Mouse (Mus musculus) ovary, postnatal 14 days (tissue): Measurements from ENCODE around the gene Rictor.
"Not testable (repeated sequence)": the region's sequence is repeated elsewhere in the genome, so short reads cannot be mapped to it uniquely, and the experiment has no call there.

Experiments
- DNase-seq: peaks from one replicate; pipeline ENCODE4 v3.0.0; 2022; ENCODE audit warnings: low spot score

Rictor gene

DNA sequence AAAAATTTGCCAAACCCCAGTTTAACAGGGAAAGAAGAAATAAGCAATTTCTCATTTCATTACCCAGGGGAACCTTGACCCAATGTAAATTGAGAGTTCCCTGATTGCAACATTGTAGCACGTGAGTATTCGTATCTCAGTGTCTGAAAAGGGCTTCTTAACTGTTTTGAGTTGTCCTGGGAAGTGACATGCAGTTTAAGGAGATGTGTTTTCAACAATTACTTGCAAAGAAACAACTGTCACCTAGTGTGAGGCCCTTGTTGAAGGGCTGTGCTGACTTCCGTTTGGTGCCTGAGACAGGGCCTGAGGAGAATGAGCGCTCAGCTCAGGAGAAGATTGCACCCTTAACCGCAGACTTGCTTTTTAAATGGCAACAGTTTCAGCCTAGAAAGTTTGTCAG is 24.9 kb downstream of the Rictor start:
- DNase-seq: no peak

DNA sequence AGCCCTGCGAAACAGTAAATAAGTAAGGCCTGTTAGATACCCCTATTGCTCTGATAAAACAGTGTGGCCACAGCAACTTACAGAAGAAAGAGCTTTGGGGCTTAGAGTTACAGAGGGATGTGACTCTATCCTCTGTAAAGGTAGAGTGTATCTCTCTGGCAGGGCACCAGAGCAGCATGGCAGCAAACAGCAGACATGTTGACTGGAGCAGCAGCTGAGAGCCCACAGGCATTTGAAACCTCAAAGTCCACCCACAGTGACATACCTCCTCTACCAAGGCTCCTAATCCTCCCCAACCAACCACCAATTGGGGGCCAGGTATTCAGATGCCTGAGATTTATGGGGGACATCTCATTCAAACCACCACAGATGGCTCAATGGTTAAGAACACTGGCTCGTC is 31.0 kb downstream of the Rictor start:
- DNase-seq: no peak

DNA sequence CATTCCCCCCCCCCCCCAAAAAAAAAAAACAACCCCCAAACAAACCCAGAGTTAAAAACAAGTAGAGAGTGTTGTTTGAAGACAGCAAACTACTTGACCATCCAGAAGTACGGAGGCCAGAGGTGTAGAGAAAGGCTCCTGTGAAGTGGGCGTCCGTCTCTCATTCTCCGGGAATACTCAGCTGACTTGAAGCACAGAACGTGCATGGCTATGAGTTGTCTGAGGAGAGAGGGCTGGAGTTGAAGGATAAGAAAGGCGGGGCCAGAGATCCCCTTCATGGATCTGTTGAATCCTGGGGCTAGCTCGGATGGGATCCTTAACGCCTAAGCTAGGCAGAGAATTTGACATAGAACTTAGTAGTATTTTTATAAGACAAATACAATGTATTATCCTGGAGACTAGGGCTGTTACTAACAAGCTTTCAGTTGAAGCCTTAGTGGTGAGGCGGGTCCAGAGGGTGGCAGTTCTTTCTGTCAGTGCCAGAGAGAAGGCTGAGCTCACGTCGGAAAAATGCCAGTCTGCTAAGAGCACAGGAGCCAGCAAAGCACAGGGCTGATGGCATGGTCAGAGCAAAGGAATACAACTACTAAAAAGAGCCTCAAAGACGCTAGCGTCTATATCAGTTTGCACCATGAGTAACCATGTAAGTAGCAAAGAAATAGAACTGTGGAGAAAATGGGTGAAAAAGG is 34.3 kb downstream of the Rictor start:
- no peak for DNase-seq

DNA sequence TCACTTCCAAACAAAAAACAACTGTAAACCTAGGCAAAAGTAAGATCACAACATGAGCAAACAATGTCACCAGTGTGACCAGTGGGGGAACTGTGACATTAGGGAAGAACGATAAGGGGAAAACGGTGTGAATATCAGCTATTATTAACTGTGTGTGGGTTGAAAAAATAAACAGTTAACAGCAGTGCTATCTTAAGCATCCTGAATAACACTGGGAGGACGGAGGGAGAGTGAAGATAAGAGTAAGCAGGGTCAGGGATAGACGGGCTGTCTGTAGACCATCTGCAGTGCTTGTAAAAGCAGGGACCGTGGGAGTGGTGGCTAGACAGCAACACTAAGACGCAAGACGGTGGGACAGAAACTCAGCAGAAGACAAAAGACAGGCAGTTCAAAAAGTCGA is 35.5 kb downstream of the Rictor start:
- no peak for DNase-seq

DNA sequence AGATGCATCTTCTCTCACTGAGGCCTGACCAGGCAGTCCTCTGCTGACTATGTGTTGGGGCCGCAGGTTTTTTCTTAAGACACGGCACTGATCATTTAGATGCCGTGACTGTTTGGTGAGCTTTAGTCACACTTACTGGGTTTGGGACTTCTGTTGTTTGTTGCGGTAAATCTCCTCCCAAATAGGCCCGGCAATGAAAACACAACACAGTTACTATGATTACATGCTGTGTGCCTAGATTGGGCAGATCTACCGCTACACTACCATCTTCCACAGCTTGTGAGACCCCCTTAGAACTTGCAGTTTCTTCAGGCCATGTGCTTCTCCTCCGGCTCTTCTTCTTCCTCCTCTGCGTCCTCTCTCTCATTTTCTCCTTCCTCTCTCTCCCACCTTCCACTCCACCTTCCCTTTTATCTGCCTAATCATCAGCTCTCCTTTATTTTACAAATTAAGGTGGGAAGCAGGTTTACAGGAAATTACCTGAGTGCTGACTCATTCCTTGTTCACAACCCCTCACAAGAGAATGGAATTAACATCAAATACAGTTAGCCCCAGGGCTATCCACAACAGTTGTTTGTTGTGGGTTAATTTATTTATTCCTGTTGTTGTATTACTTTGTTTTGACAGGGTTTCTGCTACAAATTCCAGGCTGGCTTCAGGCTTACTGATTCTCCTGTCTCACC is 38.3 kb downstream of the Rictor start:
- DNase-seq: not testable (repeated sequence)

DNA sequence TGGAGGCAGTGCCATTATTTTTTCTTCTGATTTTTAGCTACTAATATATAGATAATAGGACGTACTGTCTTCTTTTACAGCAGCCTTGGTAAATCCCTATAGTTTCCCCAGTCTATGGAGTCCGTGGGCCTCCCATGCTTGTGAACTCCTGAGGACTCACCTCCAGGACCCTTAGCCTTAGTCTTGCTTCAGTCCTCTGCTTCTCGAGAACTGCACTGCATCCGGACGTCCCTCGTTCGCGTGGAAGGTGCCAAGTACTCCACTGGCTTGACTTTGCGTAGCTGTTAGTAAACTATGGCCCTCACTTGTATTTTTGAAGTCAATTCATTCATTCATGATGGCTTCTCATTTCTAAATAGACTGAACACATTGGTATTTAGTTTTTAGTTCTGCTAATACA is 38.8 kb downstream of the Rictor start:
- DNase-seq: no peak

DNA sequence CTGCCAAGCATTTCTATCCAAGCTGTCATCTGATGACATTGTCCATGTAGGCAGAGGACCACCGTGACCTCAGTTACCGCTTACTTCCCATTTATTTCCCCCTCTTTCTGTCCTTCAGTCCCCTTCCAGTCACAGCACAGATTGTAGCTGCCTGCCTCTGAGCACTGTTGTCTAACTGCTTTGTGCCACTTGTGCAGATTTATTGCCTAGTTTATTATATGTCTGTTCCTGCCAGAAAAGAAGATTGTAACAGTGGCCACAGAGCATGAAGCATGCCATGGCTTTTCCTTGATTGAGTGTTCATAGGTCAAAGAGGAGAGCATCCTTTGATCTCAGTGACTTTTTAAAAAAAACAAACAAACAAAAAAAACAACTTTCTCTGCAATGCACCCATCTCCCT is 46.2 kb downstream of the Rictor start:
- DNase-seq: no peak

DNA sequence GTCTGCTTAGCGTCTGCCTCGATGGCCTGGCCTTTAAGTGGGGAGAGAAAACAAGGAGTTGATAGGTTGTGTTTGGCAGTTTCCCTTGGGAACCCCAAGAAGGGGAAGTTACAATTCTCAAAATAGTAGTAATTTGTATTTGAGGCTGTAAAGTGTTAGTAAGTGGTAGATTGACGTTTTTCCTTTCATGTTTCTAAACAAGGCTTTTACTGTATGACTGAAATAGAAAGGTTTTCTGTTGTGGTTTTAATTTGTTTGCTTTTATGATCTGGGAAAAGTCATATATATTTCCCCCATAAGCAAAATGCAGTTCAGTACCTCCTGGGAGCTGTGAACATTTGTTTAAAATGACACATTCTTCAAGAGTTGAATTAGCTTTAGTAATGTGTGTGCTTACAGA is 64.1 kb downstream of the Rictor start:
- DNase-seq: no peak

DNA sequence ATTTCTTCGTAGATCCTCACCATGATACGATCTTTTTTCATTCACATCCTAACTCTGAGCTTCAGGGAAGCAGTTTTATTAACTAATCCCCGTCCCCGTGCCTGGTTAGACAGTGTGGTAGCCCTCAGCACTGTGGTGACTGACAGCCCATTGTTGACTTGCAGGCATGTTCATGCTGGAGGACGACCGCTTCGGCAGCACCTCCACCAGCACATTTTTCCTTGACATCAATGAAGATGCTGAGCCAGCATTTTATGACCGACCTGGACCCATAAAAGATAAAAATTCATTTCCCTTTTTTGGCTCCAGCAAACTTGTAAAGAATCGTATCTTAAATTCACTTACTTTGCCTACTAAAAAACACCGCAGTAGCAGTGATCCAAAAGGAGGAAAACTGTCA is 78.0 kb downstream of the Rictor start:
- DNase-seq: no peak

DNA sequence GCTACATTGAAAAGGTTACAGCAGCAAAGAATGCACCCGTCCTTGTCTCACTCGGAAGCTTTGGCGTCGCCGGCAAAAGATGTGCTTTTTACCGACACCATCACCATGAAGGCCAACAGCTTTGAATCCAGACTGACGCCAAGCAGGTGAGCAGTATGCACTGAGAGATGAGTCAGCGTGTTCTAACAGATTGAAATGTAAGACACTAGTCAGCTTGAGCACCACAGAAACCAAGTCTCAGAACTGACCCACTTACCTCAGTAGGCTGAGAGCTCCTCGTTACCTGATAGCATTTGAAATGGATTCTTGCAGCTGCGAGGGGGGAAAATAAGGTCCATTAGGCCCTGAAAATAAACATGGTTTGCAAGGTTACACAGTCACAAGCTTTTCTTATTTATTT is 79.1 kb downstream of the Rictor start:
- DNase-seq: no peak

DNA sequence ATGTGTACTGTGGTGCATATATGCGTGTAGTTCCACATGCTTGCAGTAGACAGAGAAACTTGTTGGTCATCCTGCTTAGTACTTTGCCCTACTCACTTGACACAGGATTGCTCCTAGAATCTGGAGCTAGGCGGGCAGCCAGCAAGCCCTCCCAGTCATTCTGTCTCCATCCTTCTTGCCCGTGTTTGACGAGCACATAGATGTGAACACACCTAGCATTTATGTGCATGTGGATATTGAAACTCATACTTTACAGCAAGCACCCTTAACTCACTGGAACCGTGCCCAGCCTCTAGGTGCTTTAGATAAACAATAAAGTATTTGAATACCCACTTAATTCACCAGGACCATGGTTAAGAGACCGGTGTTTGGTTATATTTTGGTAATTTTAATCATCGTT is 81.8 kb downstream of the Rictor start:
- DNase-seq: no peak

DNA sequence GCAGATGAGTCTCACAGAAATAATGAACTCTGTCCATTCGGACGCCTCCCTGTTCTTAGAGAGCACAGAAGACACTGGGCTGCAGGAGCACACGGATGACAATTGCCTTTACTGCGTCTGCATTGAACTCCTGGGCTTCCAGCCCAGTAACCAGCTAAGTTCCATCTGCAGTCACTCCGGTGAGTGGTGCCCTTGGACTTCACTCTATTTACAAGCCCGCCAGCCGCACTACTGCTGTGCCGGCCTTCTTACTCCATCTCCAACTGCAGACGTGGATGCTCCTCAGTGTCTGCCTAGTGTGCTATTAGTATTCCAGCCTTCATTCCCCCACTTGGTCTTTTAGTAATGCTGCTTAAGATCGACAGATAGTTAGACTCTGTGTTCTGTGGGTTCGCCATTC is 83.5 kb downstream of the Rictor start:
- no peak for DNase-seq

DNA sequence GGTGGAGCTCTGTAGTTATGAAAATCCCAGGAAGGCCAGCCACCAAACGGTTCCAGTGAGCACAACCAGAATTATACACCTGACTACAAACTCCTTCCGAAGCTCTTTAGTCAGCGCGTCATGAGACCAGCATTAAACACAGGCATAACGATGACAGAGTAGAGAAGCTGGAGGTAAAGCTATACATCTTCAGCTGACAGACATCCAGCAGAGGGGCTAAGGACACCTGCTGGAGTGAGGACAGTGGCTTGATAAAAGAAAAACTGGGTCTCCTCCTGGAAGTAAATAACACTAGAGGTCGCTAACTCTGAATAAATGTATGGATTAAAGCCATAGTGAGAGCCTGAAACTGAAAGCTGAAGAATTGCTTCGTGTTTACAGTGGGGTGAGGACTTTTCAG is 84.7 kb downstream of the Rictor start:
- DNase-seq: no peak

DNA sequence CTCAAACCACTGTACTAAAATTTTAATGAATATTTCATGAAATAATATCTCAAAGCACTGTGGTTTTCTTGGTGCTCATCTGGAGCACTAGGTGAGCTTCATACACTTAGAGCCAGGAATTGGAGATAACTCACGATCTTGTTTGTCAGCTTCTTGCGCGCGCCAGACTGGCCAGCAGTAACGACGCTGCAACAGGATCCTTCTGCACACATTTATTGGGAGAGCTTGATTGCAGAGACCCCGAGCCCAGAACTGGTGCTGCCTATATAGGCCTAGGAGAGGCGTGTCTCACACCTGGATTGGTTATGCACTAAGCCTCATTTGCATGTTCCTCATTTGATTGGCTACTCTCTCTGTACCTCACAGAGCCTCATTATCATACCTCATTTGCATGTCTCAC is 93.0 kb downstream of the Rictor start:
- not testable (repeated sequence) for DNase-seq

DNA sequence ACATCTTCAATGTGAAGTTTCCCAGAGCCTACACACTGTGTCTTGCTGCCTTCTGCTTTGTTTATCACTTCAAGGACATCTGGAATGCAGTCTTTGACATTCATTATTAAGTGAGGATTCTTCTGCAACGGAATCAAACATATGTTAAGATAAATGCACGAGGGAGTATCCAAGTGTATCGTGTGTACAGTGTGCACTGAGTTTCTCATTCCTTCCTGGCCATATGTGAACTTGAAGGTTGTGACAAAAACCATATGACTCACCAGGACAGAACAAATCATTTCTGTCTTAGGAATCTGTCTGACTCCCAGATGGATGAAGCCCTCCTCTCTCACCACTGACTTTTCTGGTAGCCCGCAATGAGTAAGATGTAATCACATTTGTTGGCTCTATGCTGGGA is 107.6 kb downstream of the Rictor start:
- no peak for DNase-seq

DNA sequence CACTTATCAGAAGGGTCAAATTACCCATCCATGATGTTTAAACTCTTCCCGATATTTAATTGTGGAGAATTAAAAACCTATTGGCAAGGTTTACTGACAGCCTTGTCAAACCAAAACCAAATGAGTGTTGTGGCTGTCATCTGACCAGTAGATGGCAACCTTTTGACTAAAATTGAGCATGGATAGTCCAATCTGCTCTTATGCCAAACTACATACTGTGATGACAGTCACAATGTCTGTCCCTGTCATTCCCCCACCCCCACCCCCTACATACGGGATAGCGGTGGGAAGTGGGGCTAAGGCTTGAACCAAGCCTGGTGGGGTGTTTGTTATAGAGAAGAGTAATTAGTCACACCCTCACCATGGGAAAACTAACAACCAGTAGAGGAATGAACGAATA is 132.0 kb downstream of the Rictor start:
- no peak for DNase-seq

DNA sequence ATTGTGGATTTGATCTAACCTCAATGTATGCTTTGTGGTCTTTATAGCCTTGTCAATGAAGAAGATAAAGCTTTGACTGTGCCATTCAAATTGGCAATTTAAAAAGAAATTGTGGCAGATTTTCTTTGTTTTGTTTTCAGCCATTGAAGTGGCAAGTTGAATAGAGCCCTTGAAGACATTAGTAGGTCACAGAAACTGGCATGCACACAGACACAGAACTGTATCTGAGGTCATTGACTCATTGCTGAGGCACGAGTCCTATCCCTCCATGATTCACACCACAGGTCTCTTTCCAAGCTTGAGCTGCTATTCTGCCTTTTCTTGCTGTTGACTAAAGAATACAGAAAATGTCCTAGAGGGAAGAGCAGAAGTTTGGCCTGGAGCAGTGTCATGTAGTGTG is 141.7 kb downstream of the Rictor start:
- DNase-seq: no peak
